Mouse (Mus musculus): ENCODE results near the gene Gm28729. TPM values are rescaled to one million over a fixed set of nuclear protein-coding genes. Genes with fewer than 3 reads are reported as not detected.

Gene Gm28729
- polyA plus RNA-seq, 1 experiment = not detected

DNA sequence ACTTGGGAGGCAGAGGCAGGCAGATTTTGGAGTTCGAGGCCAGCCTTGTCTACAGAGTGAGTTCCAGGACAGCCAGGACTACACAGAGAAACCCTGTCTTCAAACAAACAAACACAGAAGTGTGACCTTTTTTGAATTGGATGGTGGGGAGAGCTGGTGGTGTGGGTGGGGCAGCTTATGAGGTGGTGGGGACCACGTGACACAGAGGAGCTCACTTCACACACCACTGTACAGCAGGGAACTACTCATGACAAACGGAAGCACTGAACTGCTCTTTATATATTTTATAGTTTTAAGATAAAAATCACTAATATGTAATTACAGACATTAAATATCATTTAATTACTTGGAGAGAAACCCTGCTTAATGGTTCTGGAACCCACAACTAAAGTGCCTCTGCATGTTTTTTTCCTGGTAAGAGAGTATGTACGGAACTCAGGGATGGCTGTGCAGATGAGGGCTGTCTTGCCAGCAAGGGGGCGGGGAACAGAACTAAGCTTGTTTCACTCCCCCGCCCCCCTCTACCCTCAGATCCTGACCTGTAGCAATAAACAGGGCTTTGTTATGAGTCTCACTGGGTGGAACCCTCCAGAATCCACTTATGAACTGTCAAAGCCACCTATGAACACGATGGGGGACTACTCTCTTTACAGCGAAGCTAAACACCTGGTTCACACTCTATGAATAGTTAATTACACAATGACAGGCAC lies 55.4 kb downstream of the Gm28729 start:
- Histone ChIP-seq H3K4me1 (ENCODE audit: control insufficient read depth, insufficient read depth, insufficient read length) (no peaks in the 10 kb centered on the region), H3K27me3 (ENCODE audit: control insufficient read depth, insufficient read depth, low read length) (no peaks in the 10 kb centered on the region), H3K27ac (ENCODE audit: insufficient read depth, low read length) (no peak overlapping the region), H3K36me3 (ENCODE audit: control insufficient read depth, insufficient read depth, low read length) (peaks cover 13% of the 10 kb centered on the region), H3K4me3 (ENCODE audit: extremely low read depth, insufficient read depth, insufficient read length) (no peak overlapping the region)
- DNase-seq (ENCODE audit: low read depth in 1 of 2, low spot score in 2 of 2) = no peak
- TF ChIP-seq CTCF (IDR thresholded peaks at IDR 0.05; ENCODE audit: extremely low read depth, insufficient read depth, insufficient read length, insufficient replicate concordance) (no peak), POLR2A (IDR thresholded peaks at IDR 0.05; ENCODE audit: low read depth, low read length) (no peak)
- WGBS = 90% methylated on average over 8 of the region's 8 CpGs

DNA sequence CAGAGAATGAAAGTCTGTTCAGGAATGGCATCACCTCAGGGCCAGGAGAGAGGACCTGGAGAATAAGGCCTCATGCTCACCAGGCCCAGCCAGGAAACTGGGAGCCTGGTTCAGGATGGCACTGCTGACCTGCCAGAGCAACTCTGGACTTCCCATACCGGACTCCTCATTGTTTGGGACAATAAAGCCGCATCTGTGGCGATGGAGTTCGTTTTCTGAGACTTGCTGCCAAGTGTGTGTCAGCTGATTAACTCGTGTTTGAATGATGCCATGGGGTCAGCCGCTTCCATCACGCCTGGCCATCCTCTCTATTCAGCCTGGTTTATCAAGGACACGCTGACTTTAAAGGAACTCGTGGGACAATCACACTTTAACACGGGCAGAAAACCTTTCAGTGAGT lies 61.4 kb downstream of the Gm28729 start:
- Histone ChIP-seq H3K36me3 (ENCODE audit: control insufficient read depth, insufficient read depth, low read length) (peaks cover 10% of the 10 kb centered on the region), H3K27me3 (ENCODE audit: control insufficient read depth, insufficient read depth, low read length) (no peaks in the 10 kb centered on the region), H3K27ac (ENCODE audit: insufficient read depth, low read length) (no peak overlapping the region), H3K4me1 (ENCODE audit: control insufficient read depth, insufficient read depth, insufficient read length) (no peaks in the 10 kb centered on the region), H3K4me3 (ENCODE audit: extremely low read depth, insufficient read depth, insufficient read length) (no peak overlapping the region)
- 90% methylated on average over 10 of the region's 10 CpGs for whole genome bisulfite sequencing
- TF ChIP-seq POLR2A (IDR thresholded peaks at IDR 0.05; ENCODE audit: low read depth, low read length) (no peak), CTCF (IDR thresholded peaks at IDR 0.05; ENCODE audit: extremely low read depth, insufficient read depth, insufficient read length, insufficient replicate concordance) (no peak)
- no peak for DNase-seq (ENCODE audit: low read depth in 1 of 2, low spot score in 2 of 2)

DNA sequence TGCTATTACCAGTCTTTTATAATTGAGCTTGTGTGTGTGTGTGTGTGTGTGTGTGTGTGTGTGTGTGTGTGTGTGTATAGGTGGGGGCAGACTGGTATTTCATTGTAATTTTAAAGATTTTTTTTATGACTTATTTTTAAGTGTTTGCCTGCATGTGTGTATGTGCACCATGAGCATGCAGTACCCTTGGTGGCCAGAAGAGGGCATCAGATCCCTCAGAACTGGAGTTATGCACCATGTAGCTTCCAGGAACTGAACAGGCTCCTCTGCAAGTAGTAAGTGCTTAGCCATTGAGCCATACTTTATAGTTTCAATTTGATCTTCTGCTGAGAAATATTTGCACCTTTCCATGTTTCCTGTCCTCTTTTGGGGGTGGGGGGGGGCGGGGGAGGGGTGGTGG lies 63.5 kb downstream of the Gm28729 start:
- Histone ChIP-seq H3K27ac (ENCODE audit: insufficient read depth, low read length) (no peak overlapping the region), H3K36me3 (ENCODE audit: control insufficient read depth, insufficient read depth, low read length) (peaks cover 3% of the 10 kb centered on the region; the same call in 1 of the 2 replicates), H3K4me3 (ENCODE audit: extremely low read depth, insufficient read depth, insufficient read length) (no peak overlapping the region), H3K27me3 (ENCODE audit: control insufficient read depth, insufficient read depth, low read length) (no peaks in the 10 kb centered on the region), H3K4me1 (ENCODE audit: control insufficient read depth, insufficient read depth, insufficient read length) (no peaks in the 10 kb centered on the region)
- no peak for TF ChIP-seq CTCF (IDR thresholded peaks at IDR 0.05; ENCODE audit: extremely low read depth, insufficient read depth, insufficient read length, insufficient replicate concordance)
- no peak for TF ChIP-seq POLR2A (IDR thresholded peaks at IDR 0.05; ENCODE audit: low read depth, low read length)
- WGBS = 69% methylated on average over 1 of the region's 1 CpGs
- no peak for DNase-seq (ENCODE audit: low read depth in 1 of 2, low spot score in 2 of 2)

DNA sequence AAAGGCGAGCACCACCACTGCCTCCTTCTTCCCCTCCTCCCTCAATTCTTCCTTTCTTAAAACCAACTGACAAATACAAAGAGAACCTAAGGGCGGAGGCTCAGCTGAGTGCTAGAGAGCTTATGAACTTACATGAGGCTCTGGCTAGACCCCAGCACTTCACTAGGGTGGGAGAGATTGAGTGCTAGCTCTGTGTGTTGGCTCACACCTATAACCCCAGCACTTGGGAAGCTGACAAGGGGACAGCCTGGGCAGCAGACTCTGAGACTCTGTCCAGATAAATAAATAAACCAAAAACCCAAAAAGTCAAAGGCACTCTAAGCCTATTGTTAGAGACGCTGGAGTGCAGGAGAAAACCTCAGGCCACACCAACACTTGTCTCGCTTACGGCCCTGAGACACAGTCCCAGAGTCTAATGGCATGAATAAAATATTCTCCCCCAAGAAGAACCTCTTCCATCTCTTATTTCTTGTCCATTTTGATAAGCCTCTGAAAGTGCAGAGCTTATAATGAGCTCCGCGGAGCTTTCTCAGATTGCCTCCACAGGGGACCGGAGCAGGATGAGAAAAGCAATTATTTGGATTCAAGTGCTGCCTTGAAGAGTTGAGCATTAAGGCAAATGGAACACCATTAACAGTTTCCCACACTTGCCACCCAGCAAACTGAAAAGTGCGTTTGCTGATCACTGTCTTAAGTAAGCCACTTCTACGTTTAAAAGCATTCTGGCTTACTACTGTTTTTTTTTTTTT lies 64.8 kb downstream of the Gm28729 start:
- Histone ChIP-seq H3K4me1 (ENCODE audit: control insufficient read depth, insufficient read depth, insufficient read length) (no peaks in the 10 kb centered on the region), H3K4me3 (ENCODE audit: extremely low read depth, insufficient read depth, insufficient read length) (no peak overlapping the region), H3K27ac (ENCODE audit: insufficient read depth, low read length) (no peak overlapping the region), H3K36me3 (ENCODE audit: control insufficient read depth, insufficient read depth, low read length) (peaks cover 1% of the 10 kb centered on the region; the same call in 1 of the 2 replicates), H3K27me3 (ENCODE audit: control insufficient read depth, insufficient read depth, low read length) (no peaks in the 10 kb centered on the region)
- no peak for DNase-seq (ENCODE audit: low read depth in 1 of 2, low spot score in 2 of 2)
- TF ChIP-seq POLR2A (IDR thresholded peaks at IDR 0.05; ENCODE audit: low read depth, low read length) = no peak
- no peak for TF ChIP-seq CTCF (IDR thresholded peaks at IDR 0.05; ENCODE audit: extremely low read depth, insufficient read depth, insufficient read length, insufficient replicate concordance)
- 93% methylated on average over 10 of the region's 10 CpGs for WGBS

DNA sequence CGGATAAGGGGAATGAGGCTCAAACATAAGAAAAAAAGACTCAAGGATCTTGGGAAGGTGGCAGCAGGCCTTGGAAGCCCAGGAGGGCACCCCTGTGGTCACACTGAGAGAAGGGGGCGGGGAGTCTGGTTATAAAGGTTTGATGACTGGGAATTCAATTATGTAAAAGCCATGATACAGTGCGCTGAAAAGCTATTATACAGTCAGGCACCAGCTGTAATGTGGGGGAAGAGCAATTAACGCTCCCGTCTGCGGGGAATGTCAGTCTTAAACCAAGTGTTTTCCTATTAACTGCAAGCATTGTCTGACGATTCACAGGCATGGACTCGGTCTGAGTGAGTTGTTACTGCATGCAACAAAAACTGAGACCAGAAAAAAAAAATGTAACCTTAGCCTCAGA lies 69.4 kb downstream of the Gm28729 start:
- no peaks in the 10 kb centered on the region for H3K4me1 ChIP-seq (ENCODE audit: control insufficient read depth, insufficient read depth, insufficient read length)
- H3K27me3 ChIP-seq (ENCODE audit: control insufficient read depth, insufficient read depth, low read length) = no peaks in the 10 kb centered on the region
- 91% methylated on average over 8 of the region's 8 CpGs for WGBS
- no peak for DNase-seq (ENCODE audit: low read depth in 1 of 2, low spot score in 2 of 2)
- TF ChIP-seq POLR2A (IDR thresholded peaks at IDR 0.05; ENCODE audit: low read depth, low read length) (no peak), CTCF (IDR thresholded peaks at IDR 0.05; ENCODE audit: extremely low read depth, insufficient read depth, insufficient read length, insufficient replicate concordance) (no peak)
- H3K27ac ChIP-seq (ENCODE audit: insufficient read depth, low read length) = no peak overlapping the region
- no peak overlapping the region for H3K4me3 ChIP-seq (ENCODE audit: extremely low read depth, insufficient read depth, insufficient read length)
- H3K36me3 ChIP-seq (ENCODE audit: control insufficient read depth, insufficient read depth, low read length) = no peaks in the 10 kb centered on the region

DNA sequence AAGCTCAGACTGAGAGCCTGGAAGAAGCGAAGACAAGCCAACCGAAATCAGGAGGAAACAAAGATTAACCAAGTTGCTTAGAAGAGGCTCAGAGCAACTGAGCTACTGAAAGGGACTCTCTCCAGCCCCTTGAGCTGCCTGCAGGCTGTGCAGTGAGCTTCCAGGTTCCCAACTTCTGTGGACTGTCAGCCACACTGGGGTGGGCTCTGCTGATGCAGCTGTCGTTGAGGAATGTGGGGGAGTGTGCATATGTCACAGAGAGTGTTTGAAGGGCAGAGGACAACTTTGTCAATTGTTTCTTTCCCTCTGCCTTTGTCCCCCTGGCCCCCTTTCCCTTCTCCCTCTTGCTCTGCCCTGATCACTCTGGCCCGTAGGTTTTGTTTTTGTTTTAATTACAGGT lies 72.1 kb downstream of the Gm28729 start:
- no peaks in the 10 kb centered on the region for H3K36me3 ChIP-seq (ENCODE audit: control insufficient read depth, insufficient read depth, low read length)
- no peak overlapping the region for H3K4me3 ChIP-seq (ENCODE audit: extremely low read depth, insufficient read depth, insufficient read length)
- H3K4me1 ChIP-seq (ENCODE audit: control insufficient read depth, insufficient read depth, insufficient read length) = no peaks in the 10 kb centered on the region
- H3K27ac ChIP-seq (ENCODE audit: insufficient read depth, low read length) = no peak overlapping the region
- WGBS = 89% methylated on average over 4 of the region's 4 CpGs
- no peaks in the 10 kb centered on the region for H3K27me3 ChIP-seq (ENCODE audit: control insufficient read depth, insufficient read depth, low read length)
- no peak for DNase-seq (ENCODE audit: low read depth in 1 of 2, low spot score in 2 of 2)
- TF ChIP-seq CTCF (IDR thresholded peaks at IDR 0.05; ENCODE audit: extremely low read depth, insufficient read depth, insufficient read length, insufficient replicate concordance) = no peak
- TF ChIP-seq POLR2A (IDR thresholded peaks at IDR 0.05; ENCODE audit: low read depth, low read length) = no peak

Measured in spleen, adult 2 months (tissue).